Mouse (Mus musculus) spleen, postnatal 14 days (tissue): ENCODE data around the gene Hist2h2ac.

Experiments
- DNase-seq, 2 experiments: peaks; one replicate each; pipeline ENCODE4 v3.0.0; 2021 to 2022; ENCODE audit warnings: low spot score in 2 of 2

The Hist2h2ac gene

DNA sequence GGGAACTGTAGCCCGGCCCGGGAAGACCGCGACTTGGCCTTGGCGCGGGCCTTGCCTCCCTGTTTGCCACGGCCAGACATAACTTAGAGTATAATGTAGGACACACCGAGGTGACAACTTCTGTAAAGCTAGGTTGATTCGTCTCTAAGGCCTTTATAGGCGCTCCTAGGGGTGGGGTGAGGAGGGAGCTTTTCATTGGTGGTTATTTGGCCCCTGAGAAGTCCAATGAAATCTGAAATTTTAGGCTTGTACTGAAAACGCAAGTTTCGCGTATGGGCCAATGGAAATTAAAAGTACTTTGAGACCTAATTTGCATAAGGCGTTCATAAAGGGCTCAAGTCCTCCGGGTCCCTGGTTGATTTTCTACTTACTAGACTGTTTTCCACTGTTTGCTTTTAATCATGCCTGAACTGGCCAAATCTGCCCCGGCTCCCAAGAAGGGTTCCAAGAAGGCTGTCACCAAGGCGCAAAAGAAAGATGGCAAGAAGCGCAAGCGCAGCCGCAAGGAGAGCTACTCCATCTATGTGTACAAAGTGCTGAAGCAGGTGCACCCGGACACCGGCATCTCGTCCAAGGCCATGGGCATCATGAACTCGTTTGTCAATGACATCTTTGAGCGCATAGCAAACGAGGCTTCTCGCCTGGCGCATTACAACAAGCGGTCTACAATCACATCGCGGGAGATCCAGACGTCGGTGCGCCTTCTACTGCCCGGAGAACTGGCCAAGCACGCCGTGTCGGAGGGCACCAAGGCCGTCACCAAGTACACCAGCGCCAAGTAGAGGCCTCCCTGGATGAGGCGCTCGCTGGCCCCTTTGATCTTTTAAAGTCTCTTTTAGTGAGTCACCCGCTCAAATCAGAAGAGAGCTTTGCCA lies at the start of gene Hist2h2ac, which contains the start of gene Hist2h2be:
Gene Hist2h2ac, minus strand, starts transcription at position 116 of the 875 bp plus-strand sequence.
Gene Hist2h2be, plus strand, starts transcription at position 355 of the 875 bp plus-strand sequence.
- DNase-seq, result peak; percentile 78 to 83

- DNase-seq, result peak; percentile 84 to 85
Observed at GRCm38 (mm10) chr3:96269511-96270474, 49.1 kb upstream of the Hist2h2ac start, which contains the start of gene Hist2h2bb. Hist2h2bb (plus strand) TSS chr3:96269752.

GRCm38 (mm10) chr3:96268776-96269378 lies 48.2 kb upstream of the Hist2h2ac start:
- DNase-seq, result peak in 1 of 2 experiments; percentile 25

DNA sequence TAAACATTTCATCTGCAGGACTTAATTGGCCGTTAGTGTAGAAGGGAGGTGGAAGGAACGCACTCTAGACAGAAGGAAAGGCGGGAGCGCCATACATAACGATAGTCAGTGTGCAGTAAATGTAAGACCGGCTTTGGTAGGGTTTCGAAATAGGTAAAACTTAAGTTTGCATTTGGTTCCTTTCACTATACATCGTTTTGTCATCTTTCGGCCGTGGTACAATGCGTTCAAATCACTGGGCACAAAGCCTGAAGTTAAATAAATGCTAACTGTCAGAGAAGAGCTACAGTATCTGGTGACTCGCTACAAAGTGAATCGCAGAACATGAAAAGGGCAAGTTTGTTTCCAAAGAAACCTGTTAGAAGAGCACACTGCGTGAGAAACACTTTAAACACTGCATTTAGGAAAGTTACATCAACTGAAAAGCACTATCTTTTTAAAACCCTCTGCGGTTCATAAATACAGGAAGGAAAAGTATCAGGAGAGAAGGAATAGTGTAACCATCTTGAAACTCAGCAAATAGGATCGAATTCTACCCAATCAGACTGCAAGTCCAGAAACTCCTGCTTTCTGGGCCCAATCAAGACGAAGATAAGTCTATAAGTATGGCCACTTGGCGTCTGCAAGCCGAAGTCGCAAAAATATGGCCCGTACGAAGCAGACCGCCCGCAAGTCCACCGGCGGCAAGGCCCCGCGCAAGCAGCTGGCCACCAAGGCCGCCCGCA lies 47.5 kb upstream of the Hist2h2ac start, which contains the start of gene Hist2h3b:
Gene Hist2h3b, plus strand, starts transcription at position 604 of the 725 bp plus-strand sequence.
- peak; percentile 81 to 82 for DNase-seq

- DNase-seq, result no peak
Observed at GRCm38 (mm10) chr3:96267541-96267940, 46.9 kb upstream of the Hist2h2ac start.

DNA sequence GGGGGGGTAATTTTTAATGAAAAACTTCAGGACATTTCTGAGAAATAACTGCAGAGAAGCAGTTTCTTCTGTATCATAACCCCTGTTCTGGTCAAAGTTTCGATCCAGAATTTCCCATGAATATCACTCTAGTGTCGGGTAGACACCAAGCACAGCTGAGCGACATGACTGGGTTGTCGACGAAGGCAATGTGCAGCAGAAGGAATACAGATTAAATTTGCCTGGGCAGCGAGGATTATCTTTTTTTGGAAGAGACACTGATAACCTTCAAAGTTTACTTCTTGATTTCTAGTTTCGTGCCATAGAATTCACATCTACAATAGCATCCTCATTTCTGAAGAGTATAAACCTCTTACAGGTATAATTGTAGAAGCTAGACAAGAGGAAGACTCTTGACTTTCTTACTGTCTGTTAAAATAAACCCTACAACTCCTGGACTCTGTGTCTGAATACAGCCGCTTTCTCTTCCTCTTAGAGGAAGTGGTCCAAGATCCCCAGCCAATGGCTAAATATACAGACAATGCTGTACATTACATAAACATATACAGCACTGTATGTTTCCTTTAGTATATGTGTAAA lies 45.5 kb upstream of the Hist2h2ac start:
- DNase-seq, result no peak

- no peak for DNase-seq
Observed at GRCm38 (mm10) chr3:96264404-96264949, 43.8 kb upstream of the Hist2h2ac start.

GRCm38 (mm10) chr3:96263558-96264403 lies 43.1 kb upstream of the Hist2h2ac start:
- DNase-seq, result peak in 1 of 2 experiments; percentile 25

- peak; percentile 91 to 96 for DNase-seq
Observed at GRCm38 (mm10) chr3:96262979-96263550, 42.4 kb upstream of the Hist2h2ac start, which contains the start of gene Hist2h4. Hist2h4 (minus strand) TSS chr3:96263311.

DNA sequence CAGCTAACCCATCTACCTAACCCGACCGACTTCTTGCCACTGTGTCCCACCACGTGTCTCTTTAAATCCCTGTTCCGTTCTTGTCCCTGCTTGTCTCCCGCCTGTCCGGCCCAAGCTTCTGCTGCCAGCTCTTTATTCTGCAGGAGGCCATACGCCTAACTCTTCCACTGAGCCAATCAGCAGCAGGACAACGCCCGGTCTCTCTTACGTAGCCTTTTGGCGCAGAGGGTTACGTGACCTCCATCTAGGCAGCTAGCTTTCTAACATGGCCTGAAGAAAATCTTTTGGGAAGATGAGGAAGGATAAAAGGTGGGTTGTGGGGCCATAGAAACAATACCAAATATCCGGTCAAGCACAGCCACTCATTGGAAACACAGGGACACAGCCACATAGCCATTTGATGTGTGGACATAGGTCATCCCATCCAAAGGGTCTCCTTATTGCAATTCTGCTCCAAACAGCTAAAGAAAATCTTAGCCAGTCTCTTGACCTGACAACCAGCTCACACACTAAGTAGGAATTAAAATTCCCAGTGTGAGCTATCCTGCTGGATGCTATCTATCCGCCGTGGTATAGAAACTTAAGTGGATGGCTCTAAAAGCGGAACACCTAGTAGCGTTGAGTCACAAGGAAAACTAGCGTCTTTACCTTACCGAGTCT lies 41.7 kb upstream of the Hist2h2ac start:
- DNase-seq, result peak; percentile 61 to 74

- DNase-seq, result no peak
Observed at GRCm38 (mm10) chr3:96261623-96262022, 40.9 kb upstream of the Hist2h2ac start.

- DNase-seq, result no peak
Observed at GRCm38 (mm10) chr3:96260220-96260619, 39.5 kb upstream of the Hist2h2ac start.

- DNase-seq, result no peak
Observed at GRCm38 (mm10) chr3:96257190-96257589, 36.5 kb upstream of the Hist2h2ac start.

DNA sequence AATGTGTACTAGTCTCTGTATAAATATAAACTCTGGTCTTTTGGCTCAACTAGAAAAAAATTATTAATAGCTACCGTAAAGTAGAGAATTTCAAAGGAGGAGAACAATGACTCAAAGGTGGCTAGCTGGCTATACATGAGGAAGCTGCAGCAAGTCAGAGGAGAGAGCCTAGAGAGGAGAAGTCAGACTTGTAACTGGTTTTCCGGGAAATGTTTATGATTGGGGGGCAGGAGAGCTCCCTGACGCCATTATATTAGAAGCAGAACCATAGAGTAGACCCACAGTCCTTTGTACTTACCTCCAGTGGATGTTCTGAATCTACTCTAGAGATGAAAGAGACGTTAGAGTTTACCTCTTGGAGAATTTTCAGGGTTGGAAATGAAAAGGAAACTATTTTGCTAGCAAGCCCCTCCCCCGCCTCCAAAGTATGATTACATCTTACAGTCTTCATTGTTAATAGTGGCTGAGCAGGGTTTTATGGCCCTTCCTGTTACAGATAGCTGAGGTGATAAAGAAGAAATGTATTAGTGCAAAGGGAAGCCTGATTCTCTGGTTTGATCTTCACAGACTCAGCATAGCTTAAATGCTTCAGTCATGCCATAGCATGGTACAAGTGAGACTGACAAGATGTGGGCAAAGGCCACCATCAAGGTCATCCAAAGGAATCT lies 35.4 kb upstream of the Hist2h2ac start:
- no peak for DNase-seq

- no peak for DNase-seq
Observed at GRCm38 (mm10) chr3:96254683-96255355, 34.1 kb upstream of the Hist2h2ac start.

- no peak for DNase-seq
Observed at GRCm38 (mm10) chr3:96251787-96252186, 31.1 kb upstream of the Hist2h2ac start.

DNA sequence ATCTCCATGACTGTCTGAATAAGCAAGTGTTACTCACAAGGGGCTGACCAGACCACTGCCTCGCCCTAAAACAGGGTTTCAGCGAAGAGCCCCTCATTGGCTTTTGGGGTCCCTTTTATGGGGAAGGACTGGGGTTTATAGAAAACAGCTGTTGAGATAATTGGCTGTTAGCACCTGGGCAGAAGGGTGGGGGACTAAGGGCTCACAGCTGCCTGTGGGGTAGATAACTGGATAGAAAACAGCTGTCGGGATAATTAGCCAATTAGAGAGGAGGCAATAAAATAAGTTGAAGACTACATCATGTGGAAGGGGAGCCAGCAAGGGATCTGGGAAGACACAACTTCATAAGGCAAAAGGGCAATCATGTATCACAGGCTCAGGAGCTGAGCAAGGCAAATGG lies 30.2 kb upstream of the Hist2h2ac start:
- no peak for DNase-seq
